Mouse (Mus musculus) cerebellum, adult 2 months (tissue): ENCODE data around the gene Dcaf5. TPM values are rescaled to one million over a fixed set of nuclear protein-coding genes. Genes with fewer than 3 reads are reported as not detected.

ENCODE experiments used
- DNase-seq, 2 experiments: peaks; one replicate each; pipeline ENCODE4 v3.0.0; 2021
- H3K27ac ChIP-seq: fragments of 200-500 bp; 2 replicates; pipeline ENCODE4 v1.5.1; 2012; ENCODE audit warnings: low read length, control low read depth, inconsistent platforms; ENCODE audit not compliant: insufficient read depth
- H3K27me3 ChIP-seq: fragments of 200-500 bp; 2 replicates; pipeline ENCODE4 v1.6.1; 2012; ENCODE audit warnings: inconsistent platforms, mild to moderate bottlenecking, low read length, moderate library complexity; ENCODE audit not compliant: control insufficient read depth, insufficient read depth
- H3K4me1 ChIP-seq: fragments of 200-500 bp; 2 replicates; pipeline ENCODE4 v1.6.1; 2011; ENCODE audit warnings: low read length; ENCODE audit not compliant: control insufficient read depth, insufficient read depth
- H3K4me3 ChIP-seq: fragments of 200-500 bp; replicated peaks from 2 replicates; pipeline ENCODE3; 2011; ENCODE audit warnings: mild to moderate bottlenecking, low read depth, low read length, control low read depth; ENCODE audit not compliant: insufficient read depth
- CTCF ChIP-seq: fragments of 200-500 bp; IDR thresholded peaks from 2 replicates; pipeline ENCODE4 v1.5.1; 2011; ENCODE audit warnings: low read depth, mild to moderate bottlenecking, control low read depth, low read length, moderate library complexity, borderline replicate concordance; ENCODE audit not compliant: insufficient read depth
- POLR2A ChIP-seq: fragments of 200-500 bp; IDR thresholded peaks from 2 replicates; pipeline ENCODE4 v1.6.1; 2011; ENCODE audit warnings: low read length, control low read depth, borderline replicate concordance; ENCODE audit not compliant: insufficient read depth
- WGBS: fragments of 180-500 bp; shearing (Covaris S2); methylation state at CpG from one replicate; pipeline ENCODE4 v1.1.7; 2018; 5-methylcytosine and 5-hydroxymethylcytosine counted together
- polyA plus RNA-seq: library from polyadenylated mRNA; depleted of rRNA; stranded (reverse); fragments of >200 nt; gene quantifications from 2 replicates; pipeline ENCODE4 v1.2.3, GENCODE M21; 2012; rRNA removed

Dcaf5 gene
- 36.5 and 36.9 TPM in 2 replicates for polyA plus RNA-seq

DNA sequence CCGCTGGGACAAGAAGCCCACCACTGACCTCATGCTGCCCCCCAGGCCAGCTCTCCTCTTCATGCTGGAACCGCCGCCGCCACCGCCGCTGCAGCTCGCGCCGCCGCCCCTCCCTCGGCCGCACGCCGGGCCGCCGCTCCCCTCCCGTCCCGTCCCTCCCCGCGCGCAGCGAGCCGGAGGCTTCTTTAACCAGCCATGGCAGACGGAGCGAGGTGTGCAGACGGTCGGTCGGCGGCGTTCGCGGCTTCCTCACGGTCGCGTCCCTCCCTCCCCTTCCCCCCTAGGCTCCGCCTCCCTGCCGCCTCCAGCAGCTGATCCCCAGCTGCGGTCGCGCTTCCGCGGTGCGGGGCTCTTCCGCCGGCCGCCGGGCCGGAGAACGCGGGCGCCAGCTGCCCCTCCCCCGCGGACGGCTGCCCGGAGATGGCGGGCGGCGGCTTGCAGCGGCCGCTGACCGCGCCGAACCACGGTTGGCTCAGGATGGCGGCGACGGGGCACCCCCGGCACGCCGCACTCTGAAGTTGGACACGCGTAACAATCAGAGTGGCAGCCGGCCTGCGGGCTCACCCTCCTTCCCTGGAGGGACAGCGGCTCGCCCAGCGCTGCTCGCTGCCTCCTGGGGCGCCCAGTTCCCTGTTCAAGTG, at the start of gene Dcaf5:
TSS of gene Dcaf5 (minus strand) at position 266 of the 641 bp plus-strand sequence.
- WGBS, result under 1% methylated on average over 57 of the region's 79 CpGs

DNA sequence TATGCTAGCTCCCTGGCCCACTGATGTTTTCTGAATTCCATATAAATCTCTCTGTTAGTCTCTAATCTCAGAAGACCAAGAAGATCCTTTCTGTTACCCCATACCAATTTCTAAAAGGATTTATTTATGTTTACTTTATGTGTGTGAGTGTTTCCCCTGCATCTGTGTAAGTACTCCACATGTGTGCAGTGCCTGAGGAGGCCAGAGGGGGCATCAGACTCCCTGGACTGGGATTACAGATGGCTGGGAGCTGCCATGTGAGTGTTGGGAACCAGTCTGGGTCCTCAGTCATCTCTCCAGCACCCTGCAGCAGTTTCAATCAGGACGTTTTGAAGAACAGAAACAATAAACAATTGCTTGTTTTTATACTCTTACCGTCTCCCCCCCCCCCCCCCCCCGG, 47.0 kb upstream of the Dcaf5 start:
- Histone ChIP-seq H3K27ac (no peak overlapping the region), H3K4me1 (no peaks in the 10 kb centered on the region), H3K27me3 (no peaks in the 10 kb centered on the region), H3K4me3 (no peak overlapping the region)
- TF ChIP-seq POLR2A, result no peak
- TF ChIP-seq CTCF, result no peak
- 74% methylated on average over 3 of the region's 3 CpGs for WGBS
- no peak for DNase-seq

More for the DNA sequence above, at the start of gene Dcaf5:
- H3K27me3 ChIP-seq, result no peaks in the 10 kb centered on the region
- TF ChIP-seq CTCF, result no peak
- TF ChIP-seq POLR2A, result peak; percentile 53
- H3K27ac ChIP-seq, result peak within 1 kb of the TSS; percentile 74
- no peaks in the 10 kb centered on the region for H3K4me1 ChIP-seq
- peak within 1 kb of the TSS; percentile 98 for H3K4me3 ChIP-seq
- peak; percentile 80 to 83 for DNase-seq

DNA sequence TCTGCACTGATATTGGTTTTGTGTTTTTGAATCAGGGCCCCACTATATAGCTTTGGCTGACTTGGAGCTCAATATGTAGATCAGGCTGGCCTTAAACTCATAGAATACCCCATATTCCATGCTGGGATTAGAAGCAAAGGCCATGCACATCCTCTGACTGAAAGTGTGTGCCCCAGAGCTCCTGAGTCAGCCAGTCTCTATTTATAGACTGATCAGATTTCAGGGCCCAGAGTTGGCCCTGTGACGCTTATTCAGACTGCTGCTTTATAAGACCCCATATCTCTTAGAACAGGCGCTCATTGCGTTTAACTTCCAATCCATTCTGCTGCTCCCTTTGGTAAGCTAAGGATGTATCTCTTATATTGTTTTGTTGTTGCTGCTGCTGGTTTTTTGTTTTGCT, 43.6 kb upstream of the Dcaf5 start:
- H3K4me1 ChIP-seq, result no peaks in the 10 kb centered on the region
- WGBS, result 94% methylated on average over 3 of the region's 3 CpGs
- H3K4me3 ChIP-seq, result no peak overlapping the region
- TF ChIP-seq POLR2A (no peak), CTCF (no peak)
- no peak overlapping the region for H3K27ac ChIP-seq
- no peaks in the 10 kb centered on the region for H3K27me3 ChIP-seq
- no peak for DNase-seq

DNA sequence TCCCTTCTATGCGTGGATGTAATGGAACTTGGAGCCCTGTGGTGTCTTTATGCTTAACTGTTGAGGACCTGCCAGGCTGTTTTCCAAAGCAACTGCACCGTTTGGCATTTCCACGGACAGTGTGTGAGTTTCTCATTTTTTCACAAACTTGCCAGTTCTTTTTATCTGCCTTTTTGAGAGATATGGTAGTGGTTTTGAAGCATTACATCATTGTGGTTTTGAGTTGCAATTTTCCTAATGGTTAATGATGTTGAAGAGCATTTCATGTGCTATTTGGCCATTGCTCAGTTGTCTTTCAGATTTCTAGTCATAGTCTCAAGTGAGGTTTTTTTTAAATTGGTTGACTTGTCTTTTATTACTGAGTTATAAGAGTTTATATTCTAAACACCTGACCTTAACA, 37.3 kb upstream of the Dcaf5 start:
- TF ChIP-seq POLR2A (no peak), CTCF (no peak)
- Histone ChIP-seq H3K27me3 (no peaks in the 10 kb centered on the region), H3K4me3 (no peak overlapping the region), H3K4me1 (no peaks in the 10 kb centered on the region), H3K27ac (no peak overlapping the region)
- WGBS, result 46% methylated on average over 3 of the region's 3 CpGs
- no peak for DNase-seq

DNA sequence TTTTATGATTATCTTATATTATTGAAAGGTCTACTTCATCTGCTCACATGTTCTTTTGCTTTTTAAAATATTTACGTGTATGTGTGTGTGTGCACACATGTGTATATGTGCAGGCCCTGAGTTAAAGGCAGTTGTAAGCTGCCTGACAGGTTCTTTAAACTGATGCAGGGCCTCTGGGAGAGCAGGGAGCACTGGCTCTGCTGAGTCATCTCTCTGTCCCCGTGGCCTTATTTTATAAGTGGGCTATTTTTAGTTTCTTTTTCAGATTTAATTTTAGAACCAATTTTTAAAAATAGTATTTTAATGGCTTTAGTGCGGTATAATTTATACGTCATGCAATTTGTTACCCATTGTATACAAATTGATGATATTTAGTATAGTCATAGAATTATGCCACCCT, 35.5 kb upstream of the Dcaf5 start:
- 62% methylated on average over 4 of the region's 4 CpGs for WGBS
- TF ChIP-seq POLR2A (no peak), CTCF (no peak)

DNA sequence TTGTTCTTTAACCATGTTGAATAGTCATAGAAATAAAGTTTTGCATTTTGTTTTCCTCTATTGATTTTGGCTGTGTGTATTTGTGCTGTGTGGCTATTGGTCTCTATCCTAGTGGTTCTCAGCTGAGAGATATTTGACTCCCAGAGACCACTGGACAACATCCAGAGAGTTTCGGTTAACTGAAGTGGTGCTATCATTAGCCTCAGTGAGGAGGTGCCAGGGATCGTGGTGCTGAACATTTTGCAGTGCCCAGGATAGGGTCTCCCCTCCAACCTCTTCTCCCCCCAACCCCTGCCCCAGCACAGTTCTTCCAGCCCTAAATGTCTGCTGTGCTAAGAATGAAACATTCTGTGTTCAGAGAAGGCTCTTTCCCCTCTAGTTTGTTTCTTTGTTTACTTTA, 33.8 kb upstream of the Dcaf5 start:
- H3K27ac ChIP-seq, result no peak overlapping the region
- H3K4me1 ChIP-seq, result no peaks in the 10 kb centered on the region
- DNase-seq, result no peak
- no peak overlapping the region for H3K4me3 ChIP-seq
- 48% methylated on average over 2 of the region's 2 CpGs for WGBS
- H3K27me3 ChIP-seq, result no peaks in the 10 kb centered on the region
- TF ChIP-seq CTCF, result no peak
- TF ChIP-seq POLR2A, result no peak

More for the DNA sequence above, 35.5 kb upstream of the Dcaf5 start:
- peak in 1 of 2 experiments; percentile 8 for DNase-seq
- Histone ChIP-seq H3K4me3 (no peak overlapping the region), H3K4me1 (no peaks in the 10 kb centered on the region), H3K27ac (no peak overlapping the region), H3K27me3 (no peaks in the 10 kb centered on the region)

DNA sequence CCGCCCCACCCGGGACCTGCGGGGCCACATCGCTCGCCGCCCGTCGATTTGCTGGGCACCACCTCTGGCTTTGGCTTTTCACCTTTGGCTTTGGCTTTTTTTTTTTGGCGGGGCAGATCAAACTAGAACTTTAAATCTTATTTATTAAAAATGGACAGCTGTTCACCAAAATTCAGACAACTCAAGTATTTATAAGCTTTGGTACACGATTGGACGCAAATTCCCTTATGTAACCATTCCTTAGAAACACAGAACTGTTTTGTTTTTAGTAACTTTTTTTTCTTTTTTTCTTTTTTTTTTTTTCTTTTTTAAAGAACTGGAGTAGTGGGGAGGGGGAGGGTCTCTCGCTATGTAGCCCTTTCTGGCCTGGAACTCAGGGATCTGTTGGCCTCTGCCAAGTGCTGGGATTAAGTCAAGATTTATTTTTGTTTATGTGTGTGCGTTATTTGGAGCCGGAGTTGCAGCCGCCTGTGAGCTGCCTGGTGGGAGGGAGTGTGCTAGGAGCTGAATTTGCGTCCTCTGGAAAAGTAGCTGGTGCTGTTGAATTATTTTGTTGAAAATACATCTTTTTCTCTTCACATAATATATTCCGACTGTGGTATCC, 27.4 kb upstream of the Dcaf5 start:
- peak; percentile 32 to 63 for DNase-seq
- Histone ChIP-seq H3K4me3 (peak overlapping the region; percentile 94), H3K27ac (peak overlapping the region; percentile 73; the same call in 1 of the 2 replicates), H3K27me3 (no peaks in the 10 kb centered on the region), H3K4me1 (no peaks in the 10 kb centered on the region)
- TF ChIP-seq CTCF, result no peak
- TF ChIP-seq POLR2A, result no peak
- under 1% methylated on average over 17 of the region's 17 CpGs for WGBS

DNA sequence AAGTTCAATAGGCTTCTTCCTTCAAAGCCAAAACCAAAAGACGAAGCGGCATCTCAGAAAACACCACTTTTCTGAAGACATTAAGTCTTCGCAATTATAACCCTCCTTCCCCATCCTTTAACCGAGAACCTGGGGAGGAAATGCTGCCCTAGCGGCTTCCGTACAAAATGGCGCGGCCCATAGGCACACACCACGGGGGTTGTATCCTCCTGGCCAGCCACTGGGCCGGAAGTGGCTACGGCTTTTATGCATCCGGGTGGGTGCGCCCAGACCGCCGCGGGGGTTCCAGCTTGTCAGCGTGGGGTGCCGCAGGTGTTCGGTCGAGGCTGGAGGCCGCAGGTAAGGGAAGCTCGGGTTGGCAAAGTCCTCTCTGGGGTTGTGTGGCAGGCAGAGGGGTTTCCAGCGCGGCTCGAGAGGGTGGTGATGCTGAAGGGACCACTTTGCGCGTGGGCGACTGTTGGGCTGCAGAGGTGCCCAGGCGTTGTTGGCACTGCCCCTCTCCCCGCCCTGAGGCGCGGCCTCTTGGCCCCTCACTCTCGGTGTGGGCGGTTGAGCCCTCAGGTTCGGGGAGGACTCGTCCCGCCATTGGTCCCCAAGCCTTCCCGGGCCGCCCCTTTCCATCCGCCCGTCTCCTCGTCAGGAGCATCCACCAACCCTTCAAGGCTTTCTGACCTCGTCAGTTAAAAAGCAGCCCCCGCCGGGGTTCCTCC, 26.7 kb upstream of the Dcaf5 start, which contains the start of gene Exd2:
TSS of gene Exd2 (plus strand) at position 154 of the 710 bp plus-strand sequence.
- H3K27ac ChIP-seq, result peak within 1 kb of the TSS; percentile 73
- DNase-seq, result peak; percentile 92 to 93
- no peaks in the 10 kb centered on the region for H3K27me3 ChIP-seq
- WGBS, result under 1% methylated on average over 45 of the region's 45 CpGs
- peak within 1 kb of the TSS; percentile 94 for H3K4me3 ChIP-seq
- no peaks in the 10 kb centered on the region for H3K4me1 ChIP-seq
- peak; percentile 47; the same call in 1 of the 2 replicates for TF ChIP-seq POLR2A
- TF ChIP-seq CTCF, result no peak
